Mouse (Mus musculus): ENCODE data around the gene Cux2. TPM values are rescaled to one million over a fixed set of nuclear protein-coding genes. Genes with fewer than 3 reads are reported as not detected.

Cux2 gene
- total RNA-seq, 2 experiments from 2014 or later: 18.6 to 20.9 TPM

DNA sequence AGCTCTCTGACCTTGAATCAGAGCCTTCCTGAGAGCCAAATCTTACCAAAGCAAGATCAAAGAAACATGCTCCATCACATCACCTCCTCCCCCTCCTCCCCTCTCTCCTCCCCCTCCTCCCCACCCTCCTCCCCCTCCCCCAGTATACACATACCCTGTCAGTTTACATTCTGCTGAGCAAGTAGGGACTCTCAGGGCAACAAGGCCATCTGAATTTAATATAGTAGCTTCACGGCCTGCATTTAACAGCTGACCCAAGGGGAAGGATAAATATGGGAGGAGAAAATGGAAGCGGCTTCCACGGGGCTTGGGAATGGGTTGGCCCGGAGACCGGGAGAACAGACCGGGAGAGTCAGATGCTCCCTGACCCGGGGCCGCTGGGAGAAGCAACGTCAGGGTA, 32.1 kb downstream of the Cux2 start:
- DNase-seq: peak in 1 of 2 experiments; percentile 19

DNA sequence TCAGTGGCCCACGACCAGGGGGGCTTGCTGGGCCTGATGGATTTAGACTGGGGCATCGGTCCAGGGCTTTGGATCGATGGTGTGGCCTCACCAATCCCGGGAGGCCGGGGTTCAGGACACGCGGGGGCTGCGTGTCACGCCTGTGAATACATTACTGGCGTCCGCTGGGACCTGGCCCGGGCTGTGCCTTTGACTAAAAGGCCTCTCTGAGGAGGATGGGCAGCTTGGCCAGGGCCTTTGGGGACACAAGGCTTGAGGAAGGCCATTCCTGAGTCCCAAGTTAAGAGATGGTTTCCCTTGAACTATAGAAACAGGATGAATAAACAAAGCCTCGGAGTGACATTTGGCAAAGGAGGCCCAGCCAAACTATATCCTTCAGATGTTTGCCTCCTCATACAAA, 32.6 kb downstream of the Cux2 start:
- DNase-seq: peak; percentile 73 to 77

GRCm38 (mm10) chr5:122016744-122017143, 33.2 kb downstream of the Cux2 start:
- DNase-seq: no peak

DNA sequence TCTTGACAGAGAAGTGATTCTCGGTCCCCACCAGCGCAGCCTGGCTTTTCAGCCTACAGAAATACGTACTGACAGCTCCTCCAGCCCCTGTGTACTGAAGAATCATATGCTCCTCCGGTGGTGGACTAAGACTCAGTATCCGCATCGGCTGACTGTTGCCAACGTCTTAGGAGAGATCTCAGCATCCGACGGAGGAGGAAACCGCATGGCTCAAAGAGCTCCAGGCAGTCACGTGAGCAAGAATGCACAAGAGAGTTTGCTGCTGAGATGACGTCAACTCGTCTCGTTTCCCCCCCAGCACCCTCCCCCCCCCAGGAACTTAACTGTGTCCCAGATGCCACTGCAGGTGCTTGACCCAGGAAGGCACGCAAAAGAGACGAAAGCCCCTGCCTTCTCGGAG, 34.8 kb downstream of the Cux2 start:
- DNase-seq: no peak

GRCm38 (mm10) chr5:122014671-122015070, 35.2 kb downstream of the Cux2 start:
- DNase-seq: peak; percentile 68 to 70

DNA sequence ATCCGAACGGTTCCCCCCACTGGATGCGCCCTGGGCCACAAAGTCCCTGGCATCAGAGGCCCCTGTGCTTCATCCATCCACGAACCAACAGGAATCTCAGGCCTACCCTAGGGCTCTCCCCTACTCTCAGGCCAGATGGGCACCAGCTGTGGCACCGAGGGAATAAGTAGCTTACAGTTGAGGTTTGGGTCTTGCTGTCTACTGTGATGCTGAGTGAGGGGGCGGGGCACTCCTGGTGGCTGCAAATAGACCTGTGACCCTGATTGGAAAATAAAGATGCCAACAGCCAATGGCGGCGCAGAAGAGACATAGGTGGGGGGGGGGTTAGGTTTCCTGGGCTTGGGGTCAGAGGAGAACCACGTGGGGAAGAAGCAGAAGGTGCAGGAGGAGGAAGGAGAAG, 38.6 kb downstream of the Cux2 start:
- DNase-seq: no peak

- peak; percentile 33 to 63 for DNase-seq
Observed at GRCm38 (mm10) chr5:122007946-122008441, 41.9 kb downstream of the Cux2 start.

DNA sequence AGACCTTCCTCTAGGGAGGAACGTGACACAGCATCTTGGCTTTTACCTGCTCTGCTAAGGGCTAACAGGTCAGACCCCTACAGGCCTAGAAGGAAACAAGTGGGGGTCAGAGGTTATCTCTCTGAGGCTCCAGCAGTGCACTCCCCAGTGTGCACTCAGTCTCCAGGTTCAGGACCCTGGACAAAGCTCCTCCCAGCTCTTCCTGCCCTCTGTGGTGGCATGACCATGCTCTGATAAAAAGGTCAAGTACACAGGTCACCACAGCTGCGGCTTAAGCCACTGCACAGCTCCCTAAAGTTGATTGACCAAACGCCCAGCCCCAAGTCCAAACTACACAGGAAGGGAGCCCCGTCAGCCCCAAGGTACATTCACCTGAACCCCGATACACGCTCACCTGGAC, 46.4 kb downstream of the Cux2 start:
- peak; percentile 31 to 41 for DNase-seq

DNA sequence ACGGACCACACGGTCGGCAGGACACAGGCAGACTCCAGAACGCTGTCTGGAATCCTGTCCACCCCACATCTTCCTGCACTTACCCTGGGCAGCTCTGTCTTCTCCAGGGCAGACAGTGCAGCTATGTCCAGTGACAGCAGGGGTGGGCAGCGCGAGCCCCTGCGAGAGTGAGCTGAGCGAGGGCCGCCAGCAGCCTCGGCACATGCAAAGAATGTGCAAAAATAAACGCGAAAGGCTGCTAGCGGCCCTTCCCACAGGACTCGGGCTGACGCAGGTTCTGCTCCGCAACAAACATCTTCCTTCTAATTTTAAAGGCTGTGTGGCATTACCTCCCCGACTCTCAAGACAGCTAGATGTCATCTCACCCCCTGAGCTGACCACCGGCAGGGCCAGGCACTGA, 47.8 kb downstream of the Cux2 start:
- DNase-seq: no peak

DNA sequence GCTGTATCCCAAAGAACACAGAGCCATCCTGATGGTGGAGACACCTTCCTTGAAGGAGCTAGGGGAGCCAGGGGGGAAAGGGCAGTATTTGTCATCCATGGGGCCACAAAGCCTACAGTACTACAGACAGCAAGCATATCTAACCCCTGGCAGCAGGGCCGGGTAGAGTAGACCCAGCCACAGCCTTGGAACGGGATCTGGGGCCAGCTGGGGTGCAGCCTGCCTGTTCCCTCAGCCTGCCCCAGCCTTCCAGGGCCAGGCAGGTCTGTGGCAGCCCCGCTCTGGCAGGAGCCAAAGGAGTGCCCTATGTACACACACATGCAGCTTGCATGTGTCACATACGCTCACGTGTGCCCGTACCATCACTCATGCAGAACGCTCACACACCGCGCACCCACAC, 48.6 kb downstream of the Cux2 start:
- DNase-seq: no peak

GRCm38 (mm10) chr5:122000381-122000780, 49.5 kb downstream of the Cux2 start:
- DNase-seq: no peak

- DNase-seq: peak; percentile 83 to 90
Observed at GRCm38 (mm10) chr5:121998981-121999795, 50.7 kb downstream of the Cux2 start.

GRCm38 (mm10) chr5:121998281-121998680, 51.6 kb downstream of the Cux2 start:
- DNase-seq: peak; percentile 52 to 66

GRCm38 (mm10) chr5:121996701-121997100, 53.2 kb downstream of the Cux2 start:
- no peak for DNase-seq

- no peak for DNase-seq
Observed at GRCm38 (mm10) chr5:121994808-121995207, 55.1 kb downstream of the Cux2 start.

- DNase-seq: no peak
Observed at GRCm38 (mm10) chr5:121991914-121992313, 58.0 kb downstream of the Cux2 start.

DNA sequence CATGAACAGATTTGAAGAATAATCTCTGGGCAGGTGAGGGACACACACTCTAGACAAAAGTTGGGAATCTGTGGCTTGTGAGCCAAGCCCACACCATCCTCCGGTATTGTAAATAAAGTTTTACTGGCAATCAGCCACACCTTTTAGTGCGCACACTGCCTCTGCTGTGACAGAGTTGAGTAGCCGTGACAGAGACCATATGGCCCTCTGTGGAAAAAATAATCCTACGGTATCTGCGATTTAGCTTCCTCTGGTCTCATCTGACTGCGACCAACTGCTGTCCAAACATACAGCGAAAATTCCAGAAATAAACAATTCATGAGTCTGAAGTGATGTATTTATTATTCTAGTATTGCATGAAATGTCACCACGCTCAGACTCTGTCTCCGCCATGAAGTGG, 64.0 kb downstream of the Cux2 start:
- DNase-seq: no peak

DNA sequence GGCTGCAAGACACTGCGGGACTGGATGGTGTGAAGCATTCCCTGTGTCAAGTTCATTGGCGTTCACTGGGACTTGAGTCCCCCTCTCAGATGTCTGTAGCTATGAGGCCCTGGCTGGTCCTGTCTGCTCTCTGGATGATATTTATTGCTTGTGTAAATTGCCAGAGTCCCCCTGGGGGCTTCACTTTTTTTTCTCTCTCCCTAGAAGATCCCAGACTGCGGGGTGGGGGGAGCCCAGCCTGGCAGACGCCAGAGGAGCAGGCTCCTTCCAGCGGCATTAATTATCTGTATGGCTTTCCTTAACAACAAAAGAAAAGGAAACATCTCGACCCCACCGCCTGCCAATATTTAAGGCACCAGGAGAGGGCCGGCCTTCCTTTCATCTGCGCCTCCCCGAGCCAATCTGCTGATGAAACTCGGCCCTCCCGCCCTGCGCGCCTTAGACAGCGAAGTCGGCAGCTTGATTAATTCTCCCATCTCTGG, 68.2 kb downstream of the Cux2 start:
- DNase-seq: peak; percentile 39 to 52

DNA sequence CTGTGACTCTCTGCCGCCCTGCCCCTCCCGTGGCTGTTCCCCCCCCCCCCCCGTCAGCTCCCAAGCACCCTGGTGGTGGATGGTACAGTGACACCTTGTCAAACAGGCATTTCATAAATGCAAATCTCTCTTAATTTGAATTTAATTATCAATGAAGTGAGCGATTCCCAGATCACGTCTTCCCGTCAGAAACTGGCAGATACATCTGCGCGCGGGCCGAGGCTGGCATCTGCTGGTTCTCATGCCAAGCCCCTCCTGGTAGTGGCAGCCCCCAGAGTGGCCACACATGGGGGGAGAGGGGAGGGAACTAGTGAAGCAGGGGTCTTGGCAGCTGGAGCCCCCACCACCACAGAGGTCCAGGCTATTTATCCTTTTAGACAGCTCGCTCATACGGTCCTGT, 73.6 kb downstream of the Cux2 start:
- DNase-seq: no peak

DNA sequence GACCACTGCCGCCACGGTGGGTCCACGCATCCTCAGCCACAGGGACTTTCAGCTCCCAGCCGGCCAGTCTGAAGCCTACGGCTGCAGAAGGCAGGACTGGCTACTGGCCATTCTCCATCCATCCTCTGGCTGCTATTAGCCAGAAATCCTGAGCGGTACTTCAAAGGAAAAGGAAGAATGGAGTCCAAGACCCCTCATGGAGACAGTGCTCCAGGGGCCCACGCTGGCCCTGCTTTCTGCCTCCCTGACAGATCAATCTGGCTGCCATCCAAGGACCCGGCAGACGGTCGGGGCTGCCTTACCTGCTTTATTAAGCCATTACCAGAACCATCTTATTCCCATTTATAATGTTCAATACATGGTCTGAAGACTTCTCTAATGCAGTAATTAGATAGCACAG, 76.4 kb downstream of the Cux2 start:
- DNase-seq: no peak

- DNase-seq: peak; percentile 53 to 70
Observed at GRCm38 (mm10) chr5:121972680-121973192, 77.2 kb downstream of the Cux2 start.

GRCm38 (mm10) chr5:121968999-121969398, 80.9 kb downstream of the Cux2 start:
- DNase-seq: no peak

- no peak for DNase-seq
Observed at GRCm38 (mm10) chr5:121968416-121968815, 81.5 kb downstream of the Cux2 start.

GRCm38 (mm10) chr5:121967520-121967919, 82.4 kb downstream of the Cux2 start:
- DNase-seq: no peak

Measured in adrenal gland, postnatal 36 days (tissue).